Mouse (Mus musculus): ENCODE data around the gene Olfr1223. TPM values are rescaled to one million over a fixed set of nuclear protein-coding genes. Genes with fewer than 3 reads are reported as not detected.

Olfr1223 gene
- not detected for polyA plus RNA-seq (2017; shearing (Covaris generic))

GRCm38 (mm10) chr2:89151460-89151859, at the start of gene Olfr1223:
Olfr1223 (minus strand) TSS chr2:89151560.

GRCm38 (mm10) chr2:89199948-89200347, 48.6 kb upstream of the Olfr1223 start, which contains the start of gene Olfr1226:
Olfr1226 (minus strand) TSS chr2:89200048.

GRCm38 (mm10) chr2:89174569-89174968, 23.2 kb upstream of the Olfr1223 start, which contains the start of gene Olfr1225:
Olfr1225 (minus strand) TSS chr2:89174669.

GRCm38 (mm10) chr2:89163991-89164390, 12.6 kb upstream of the Olfr1223 start, which contains the start of gene Olfr1224-ps1:
Olfr1224-ps1 (minus strand) TSS chr2:89164091.

GRCm38 (mm10) chr2:89132954-89133353, 18.4 kb downstream of the Olfr1223 start, which contains the start of gene Olfr1222:
Olfr1222 (minus strand) TSS chr2:89133054.

GRCm38 (mm10) chr2:89117183-89117582, 34.2 kb downstream of the Olfr1223 start, which contains the start of gene Olfr1221:
Olfr1221 (minus strand) TSS chr2:89117283.

GRCm38 (mm10) chr2:89106735-89107134, 44.6 kb downstream of the Olfr1223 start, which contains the start of gene Olfr1220:
Olfr1220 (minus strand) TSS chr2:89106835.

Other genes with a start within 250 kb of the Olfr1223 start
- not detected for gene Olfr1208, start 249.2 kb downstream of the Olfr1223 start, polyA plus RNA-seq (2017; shearing (Covaris generic))
- not detected for gene Olfr1209, start 236.4 kb downstream of the Olfr1223 start, polyA plus RNA-seq (2017; shearing (Covaris generic))
- gene Olfr1211, start 213.4 kb downstream of the Olfr1223 start, polyA plus RNA-seq (2017; shearing (Covaris generic)): not detected
- not detected for gene Olfr1212, start 197.6 kb downstream of the Olfr1223 start, polyA plus RNA-seq (2017; shearing (Covaris generic))
- gene Gm13762, start 171.3 kb downstream of the Olfr1223 start, polyA plus RNA-seq (2017; shearing (Covaris generic)): not detected
- not detected for gene Olfr1214, start 158.9 kb downstream of the Olfr1223 start, polyA plus RNA-seq (2017; shearing (Covaris generic))
- gene Olfr1215, start 144.6 kb downstream of the Olfr1223 start, polyA plus RNA-seq (2017; shearing (Covaris generic)): not detected
- not detected for gene Olfr1216, start 133.2 kb downstream of the Olfr1223 start, polyA plus RNA-seq (2017; shearing (Covaris generic))
- not detected for gene Olfr1217, start 119.5 kb downstream of the Olfr1223 start, polyA plus RNA-seq (2017; shearing (Covaris generic))
- gene Olfr1218, start 90.4 kb downstream of the Olfr1223 start, polyA plus RNA-seq (2017; shearing (Covaris generic)): not detected
- not detected for gene Olfr1219, start 68.0 kb downstream of the Olfr1223 start, polyA plus RNA-seq (2017; shearing (Covaris generic))
- gene Olfr1220, start 44.7 kb downstream of the Olfr1223 start, polyA plus RNA-seq (2017; shearing (Covaris generic)): 0.07 TPM
- not detected for gene Olfr1221, start 34.3 kb downstream of the Olfr1223 start, polyA plus RNA-seq (2017; shearing (Covaris generic))
- not detected for gene Olfr1222, start 18.5 kb downstream of the Olfr1223 start, polyA plus RNA-seq (2017; shearing (Covaris generic))
- not detected for gene Olfr1224-ps1, start 12.5 kb upstream of the Olfr1223 start, polyA plus RNA-seq (2017; shearing (Covaris generic))
- 0.07 TPM for gene Olfr1225, start 23.1 kb upstream of the Olfr1223 start, polyA plus RNA-seq (2017; shearing (Covaris generic))
- gene Olfr1226, start 48.5 kb upstream of the Olfr1223 start, polyA plus RNA-seq (2017; shearing (Covaris generic)): not detected
- not detected for gene Olfr1228, start 102.5 kb upstream of the Olfr1223 start, polyA plus RNA-seq (2017; shearing (Covaris generic))
- gene Olfr1229, start 136.5 kb upstream of the Olfr1223 start, polyA plus RNA-seq (2017; shearing (Covaris generic)): not detected
- not detected for gene Olfr1230, start 145.7 kb upstream of the Olfr1223 start, polyA plus RNA-seq (2017; shearing (Covaris generic))
- not detected for gene Olfr1231, start 155.5 kb upstream of the Olfr1223 start, polyA plus RNA-seq (2017; shearing (Covaris generic))
- not detected for gene Olfr1232, start 178.1 kb upstream of the Olfr1223 start, polyA plus RNA-seq (2017; shearing (Covaris generic))
- 0.04 TPM for gene Olfr1233, start 190.8 kb upstream of the Olfr1223 start, polyA plus RNA-seq (2017; shearing (Covaris generic))
- not detected for gene Olfr1234, start 213.3 kb upstream of the Olfr1223 start, polyA plus RNA-seq (2017; shearing (Covaris generic))